Mouse (Mus musculus) forebrain, embryonic 15.5 days (tissue): ENCODE data around the gene Dgkd. TPM values are rescaled to one million over a fixed set of nuclear protein-coding genes. Genes with fewer than 3 reads are reported as not detected.

Experiments
- ATAC-seq: fragments of 200-750 bp; cut with Nextera tagmentation; replicated peaks from 2 replicates; pipeline ENCODE4 v1.8.0; 2017; ENCODE audit warnings: mild to moderate bottlenecking, moderate TSS enrichment, moderate library complexity
- H3K27ac ChIP-seq: fragments of 300-500 bp; sonication (generic); replicated peaks from 2 replicates; pipeline ENCODE4 v1.5.1; 2015; ENCODE audit warnings: mild to moderate bottlenecking, inconsistent platforms
- H3K27me3 ChIP-seq: fragments of 300-500 bp; sonication (generic); 2 replicates; pipeline ENCODE4 v1.6.1; 2015; ENCODE audit warnings: inconsistent platforms
- H3K36me3 ChIP-seq: fragments of 300-500 bp; sonication (generic); 2 replicates; pipeline ENCODE4 v1.6.1; 2015; ENCODE audit warnings: mild to moderate bottlenecking, inconsistent platforms
- H3K4me1 ChIP-seq: fragments of 300-500 bp; sonication (generic); 2 replicates; pipeline ENCODE4 v1.6.1; 2015; ENCODE audit warnings: inconsistent platforms
- H3K4me2 ChIP-seq: fragments of 300-500 bp; sonication (generic); replicated peaks from 2 replicates; pipeline ENCODE4 v1.6.1; 2015; ENCODE audit warnings: mild to moderate bottlenecking, inconsistent platforms
- H3K4me3 ChIP-seq: fragments of 300-500 bp; sonication (generic); 2 replicates; pipeline ENCODE4 v1.5.1; 2015; ENCODE audit warnings: mild to moderate bottlenecking, inconsistent platforms
- H3K9ac ChIP-seq: fragments of 300-500 bp; sonication (generic); replicated peaks from 2 replicates; pipeline ENCODE4 v1.6.1; 2015; ENCODE audit warnings: mild to moderate bottlenecking, inconsistent platforms
- H3K9me3 ChIP-seq: fragments of 300-500 bp; sonication (generic); 2 replicates; pipeline ENCODE4 v1.6.1; 2016; ENCODE audit warnings: inconsistent platforms
- WGBS: fragments of 180-500 bp; shearing (Covaris S2); methylation state at CpG from one replicate; pipeline ENCODE4 v1.1.7; 2015; ENCODE audit warnings: mixed read lengths; 5-methylcytosine and 5-hydroxymethylcytosine counted together
- polyA plus RNA-seq: library from polyadenylated mRNA; unstranded; fragments of >200 nt; fragmentation: Nextera tagmentation; extraction: Ambion mirVana; gene quantifications from 2 replicates; pipeline ENCODE4 v1.2.1, GENCODE M21; 2015

Gene Dgkd
- polyA plus RNA-seq, 1 experiment from 2014 or later = 50.2 TPM

DNA sequence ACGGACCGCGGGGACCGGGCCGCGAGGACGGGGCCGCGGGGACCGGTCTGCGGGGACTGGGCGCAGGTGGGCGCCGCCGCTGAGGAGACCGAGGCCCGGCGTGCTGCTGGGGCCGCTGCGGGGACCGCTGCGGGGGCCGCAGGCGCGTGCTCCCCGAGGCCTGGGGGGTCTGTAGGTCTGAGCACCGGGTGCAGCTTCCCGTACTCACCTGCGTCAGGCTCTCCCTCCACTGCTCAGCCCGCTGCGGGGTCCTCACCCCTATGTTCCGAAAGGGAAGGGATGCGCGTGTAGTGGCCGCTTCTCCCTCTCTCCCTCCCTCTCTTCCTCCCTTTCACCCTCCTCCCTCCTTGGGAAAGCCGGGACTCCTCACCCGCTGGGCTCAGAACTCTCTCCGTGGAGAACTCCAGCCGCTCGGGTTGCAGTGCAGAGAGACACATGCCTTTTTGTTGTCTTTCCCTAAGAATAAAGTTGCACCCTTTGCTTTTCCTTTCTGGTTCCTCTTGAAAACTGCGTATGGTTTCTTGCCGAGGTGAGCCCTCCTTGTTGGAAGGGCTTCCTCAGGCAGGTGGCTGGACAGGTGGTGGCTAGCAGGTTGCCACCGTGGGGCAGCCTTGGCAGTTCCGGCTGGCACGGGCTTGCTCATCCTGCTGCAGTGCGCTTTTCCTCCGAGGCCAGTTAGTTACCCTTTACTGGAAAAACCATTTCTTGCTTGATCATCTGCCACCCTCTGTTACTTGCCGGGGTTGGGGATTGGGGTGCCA lies 694 bp downstream of the Dgkd start:
- no peaks in the 10 kb centered on the region for H3K27me3 ChIP-seq
- H3K4me3 ChIP-seq = peak overlapping the region; percentile 78
- no peaks in the 10 kb centered on the region for H3K36me3 ChIP-seq
- H3K4me1 ChIP-seq = peaks cover 23% of the 10 kb centered on the region
- peak; percentile 57 for ATAC-seq
- peak overlapping the region; percentile 81 for H3K9ac ChIP-seq
- H3K9me3 ChIP-seq = no peaks in the 10 kb centered on the region
- WGBS = under 1% methylated on average over 47 of the region's 48 CpGs
- H3K4me2 ChIP-seq = peak overlapping the region; percentile 84
- peak overlapping the region; percentile 47 for H3K27ac ChIP-seq

DNA sequence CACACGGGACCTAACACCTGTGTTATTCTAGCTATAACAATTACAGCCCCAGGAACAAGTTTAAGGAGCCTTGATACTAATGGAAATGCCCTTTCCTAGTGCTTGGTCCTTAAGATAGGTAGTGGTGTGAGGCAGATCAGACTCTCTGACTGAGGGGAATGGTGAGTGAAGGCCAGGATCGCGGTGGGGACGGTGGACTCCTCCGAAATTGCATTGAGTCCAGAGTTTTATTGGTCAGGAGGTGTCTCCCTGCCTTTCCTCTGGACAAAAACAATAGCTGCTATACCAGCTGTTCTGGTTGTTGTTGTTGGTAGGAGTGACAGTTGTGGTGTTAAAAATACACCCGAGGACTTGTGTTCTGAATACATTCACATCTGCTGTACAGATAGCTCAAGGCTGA lies 1.3 kb downstream of the Dgkd start:
- 16% methylated on average over 6 of the region's 6 CpGs for WGBS
- peak overlapping the region; percentile 81 for H3K9ac ChIP-seq
- H3K4me2 ChIP-seq = peak overlapping the region; percentile 84
- H3K27me3 ChIP-seq = no peaks in the 10 kb centered on the region
- H3K36me3 ChIP-seq = no peaks in the 10 kb centered on the region
- H3K4me1 ChIP-seq = peaks cover 23% of the 10 kb centered on the region
- no peak for ATAC-seq
- H3K9me3 ChIP-seq = no peaks in the 10 kb centered on the region
- H3K27ac ChIP-seq = no peak overlapping the region
- H3K4me3 ChIP-seq = peak overlapping the region; percentile 78

DNA sequence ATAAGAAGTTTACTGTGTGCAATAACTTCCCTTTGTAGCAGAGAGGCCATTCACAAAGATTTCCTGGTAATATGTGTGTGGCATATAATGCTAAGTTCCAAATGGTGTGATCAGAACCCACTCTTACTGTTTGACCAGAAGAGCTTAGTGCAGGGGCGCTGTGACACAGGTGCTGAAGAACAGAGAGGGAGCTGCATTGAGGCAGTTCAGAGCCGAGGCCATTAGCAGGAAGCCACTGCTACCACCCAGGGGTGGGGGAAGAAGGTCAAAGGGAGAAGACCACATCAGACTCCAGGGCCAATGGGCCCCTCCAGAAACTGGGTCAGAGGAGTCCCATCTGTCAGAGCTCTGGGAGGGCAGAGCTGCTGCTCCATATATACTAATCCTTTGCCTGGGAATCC lies 1.8 kb downstream of the Dgkd start:
- H3K27me3 ChIP-seq = no peaks in the 10 kb centered on the region
- H3K36me3 ChIP-seq = no peaks in the 10 kb centered on the region
- H3K9me3 ChIP-seq = no peaks in the 10 kb centered on the region
- 24% methylated on average over 2 of the region's 2 CpGs for WGBS
- no peak overlapping the region for H3K9ac ChIP-seq
- peak overlapping the region; percentile 84 for H3K4me2 ChIP-seq
- ATAC-seq = no peak
- no peak overlapping the region; the same call in 1 of the 2 replicates for H3K4me3 ChIP-seq
- H3K4me1 ChIP-seq = peaks cover 23% of the 10 kb centered on the region
- H3K27ac ChIP-seq = no peak overlapping the region

DNA sequence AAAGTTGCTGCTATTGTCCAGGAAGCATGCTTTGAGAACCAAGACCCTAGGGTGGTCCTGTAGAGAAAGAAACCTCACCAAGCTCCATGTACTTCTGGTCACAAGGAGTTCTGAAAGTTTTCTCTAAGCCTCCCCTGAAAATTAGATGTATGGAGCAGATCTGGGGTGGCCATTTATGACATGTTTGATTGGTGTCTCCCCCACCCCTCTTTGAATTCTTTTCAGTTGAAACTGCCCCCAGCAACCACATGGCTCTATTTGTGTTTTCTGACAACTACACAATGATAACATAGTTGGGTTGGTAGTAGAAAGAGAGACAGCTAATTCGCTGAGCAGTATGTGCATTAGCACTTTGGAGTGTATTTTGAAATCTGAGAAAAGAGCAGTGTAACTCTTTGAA lies 2.4 kb downstream of the Dgkd start:
- Histone ChIP-seq H3K9me3 (no peaks in the 10 kb centered on the region), H3K27me3 (no peaks in the 10 kb centered on the region), H3K4me1 (peaks cover 23% of the 10 kb centered on the region), H3K27ac (no peak overlapping the region), H3K4me2 (no peak overlapping the region), H3K36me3 (no peaks in the 10 kb centered on the region), H3K9ac (no peak overlapping the region), H3K4me3 (no peak overlapping the region)
- ATAC-seq = no peak
- 79% methylated on average over 1 of the region's 1 CpGs for WGBS

DNA sequence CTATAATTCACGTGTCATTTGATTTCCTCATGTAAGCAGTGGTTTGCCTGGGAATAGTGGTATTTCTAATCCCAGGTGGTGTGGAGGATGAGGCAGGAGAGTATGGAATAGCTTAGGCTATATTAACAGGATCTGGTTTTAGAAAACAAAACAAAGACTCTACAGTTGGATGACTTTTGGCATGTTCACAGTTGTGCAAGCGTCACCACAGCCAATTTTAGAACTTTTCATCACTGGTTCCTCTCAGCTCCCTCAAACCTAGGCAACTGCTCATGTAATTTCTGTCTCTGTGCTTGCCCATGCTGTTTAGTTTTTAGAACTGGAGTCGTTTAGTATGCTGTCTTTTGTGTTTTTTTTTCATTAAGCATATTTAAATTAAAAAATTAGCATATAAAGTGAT lies 3.7 kb downstream of the Dgkd start:
- H3K4me1 ChIP-seq = peaks cover 23% of the 10 kb centered on the region
- ATAC-seq = no peak
- no peaks in the 10 kb centered on the region for H3K27me3 ChIP-seq
- no peak overlapping the region for H3K4me3 ChIP-seq
- H3K4me2 ChIP-seq = no peak overlapping the region
- H3K36me3 ChIP-seq = no peaks in the 10 kb centered on the region
- H3K9ac ChIP-seq = no peak overlapping the region
- no peak overlapping the region for H3K27ac ChIP-seq
- H3K9me3 ChIP-seq = no peaks in the 10 kb centered on the region
- 74% methylated on average over 3 of the region's 3 CpGs for whole genome bisulfite sequencing

DNA sequence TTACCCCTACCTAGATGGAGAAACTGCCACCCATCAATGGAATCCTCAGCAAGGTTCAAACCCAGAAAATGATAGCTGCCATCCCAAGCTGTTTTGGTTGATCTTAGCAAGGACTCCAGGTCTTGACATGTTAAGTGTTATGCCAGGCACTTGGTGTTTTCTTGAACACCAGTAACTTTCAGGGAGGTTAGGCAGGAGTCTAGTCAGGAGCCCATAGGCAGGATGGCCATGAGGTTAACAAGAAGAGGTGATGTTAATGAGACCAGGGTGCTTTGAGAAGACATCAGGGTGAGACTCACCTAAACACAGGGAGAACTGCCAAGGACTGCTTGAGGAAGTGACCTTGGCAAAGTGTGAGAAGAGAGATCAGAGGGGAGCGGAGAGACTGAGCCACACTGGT lies 4.9 kb downstream of the Dgkd start:
- no peak overlapping the region for H3K9ac ChIP-seq

DNA sequence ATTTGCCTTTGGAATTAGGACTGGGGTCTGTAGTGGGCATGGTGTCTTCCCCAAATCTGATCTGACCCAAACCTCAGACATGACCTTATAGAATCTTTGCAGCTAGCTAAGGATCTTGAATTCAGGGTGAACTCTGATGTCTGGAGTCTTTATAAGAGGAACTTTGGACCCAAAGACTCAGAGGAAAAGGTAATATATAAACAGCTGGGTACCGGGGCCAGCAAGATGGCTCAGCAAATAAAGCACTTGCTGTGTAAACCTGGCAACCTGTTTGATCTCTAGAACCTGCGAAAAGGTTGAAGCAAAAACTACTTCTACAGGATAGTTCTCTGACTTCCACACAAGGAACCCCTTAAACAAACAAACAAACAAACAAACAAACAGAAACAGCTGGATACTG lies 5.4 kb downstream of the Dgkd start:
- Histone ChIP-seq H3K9me3 (no peaks in the 10 kb centered on the region), H3K27me3 (no peaks in the 10 kb centered on the region), H3K4me1 (peaks cover 18% of the 10 kb centered on the region), H3K4me2 (no peak overlapping the region), H3K36me3 (no peaks in the 10 kb centered on the region), H3K9ac (no peak overlapping the region), H3K4me3 (no peak overlapping the region), H3K27ac (no peak overlapping the region)
- 90% methylated on average over 2 of the region's 2 CpGs for WGBS
- ATAC-seq = no peak

More for the DNA sequence above, 4.9 kb downstream of the Dgkd start:
- Histone ChIP-seq H3K36me3 (no peaks in the 10 kb centered on the region), H3K27ac (no peak overlapping the region), H3K27me3 (no peaks in the 10 kb centered on the region), H3K4me2 (no peak overlapping the region), H3K4me3 (no peak overlapping the region), H3K9me3 (no peaks in the 10 kb centered on the region), H3K4me1 (peaks cover 18% of the 10 kb centered on the region)
- no peak for ATAC-seq
- 100% methylated on average over 1 of the region's 1 CpGs for WGBS

DNA sequence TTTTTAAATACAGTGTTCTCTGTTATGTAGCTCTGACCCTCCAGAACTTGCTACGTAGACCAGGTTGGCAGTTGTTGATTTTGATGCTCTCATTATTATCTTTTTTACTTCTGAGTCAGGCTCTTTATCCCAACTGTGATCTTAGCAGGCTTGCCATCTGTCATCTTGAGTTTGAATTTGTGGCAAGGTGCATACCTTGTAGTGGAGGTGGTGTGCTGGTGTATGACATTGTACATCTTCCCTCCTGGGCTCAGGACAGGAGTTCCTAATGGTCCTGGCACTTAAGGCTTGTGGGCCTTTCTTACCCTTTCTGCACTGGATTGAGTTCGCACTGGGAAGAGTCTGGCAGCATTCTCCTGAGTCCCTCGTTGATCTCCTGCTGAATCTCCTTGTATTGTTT lies 10.5 kb downstream of the Dgkd start:
- Histone ChIP-seq H3K27me3 (no peaks in the 10 kb centered on the region), H3K4me3 (no peak overlapping the region), H3K9me3 (no peaks in the 10 kb centered on the region), H3K36me3 (no peaks in the 10 kb centered on the region), H3K4me1 (no peaks in the 10 kb centered on the region), H3K27ac (no peak overlapping the region), H3K9ac (no peak overlapping the region), H3K4me2 (no peak overlapping the region)
- WGBS = 67% methylated on average over 3 of the region's 3 CpGs
- no peak for ATAC-seq

DNA sequence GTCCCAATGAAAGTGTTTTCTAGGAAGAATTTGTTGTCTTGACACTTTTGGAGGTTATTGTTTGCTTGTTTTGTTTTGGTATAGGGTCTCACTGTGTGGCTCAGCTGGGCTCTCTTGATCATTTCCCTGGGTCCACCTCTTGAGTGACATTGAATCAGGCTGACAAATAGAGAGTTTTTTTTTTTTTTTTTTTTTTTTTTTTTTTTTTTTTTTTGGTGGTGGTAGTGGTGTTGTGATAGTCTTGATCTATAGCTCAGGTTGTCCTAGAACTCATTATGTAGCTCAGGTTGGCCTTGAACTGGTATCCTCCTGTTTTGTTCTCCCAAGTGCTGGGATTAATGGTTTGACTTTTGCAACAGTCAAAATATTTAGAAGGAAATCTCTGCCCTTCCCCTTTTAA lies 11.8 kb downstream of the Dgkd start:
- H3K4me3 ChIP-seq = no peak overlapping the region
- no peaks in the 10 kb centered on the region for H3K9me3 ChIP-seq
- H3K36me3 ChIP-seq = no peaks in the 10 kb centered on the region
- no peak overlapping the region for H3K27ac ChIP-seq
- no peaks in the 10 kb centered on the region for H3K27me3 ChIP-seq
- H3K9ac ChIP-seq = no peak overlapping the region
- ATAC-seq = no peak
- no peaks in the 10 kb centered on the region for H3K4me1 ChIP-seq
- H3K4me2 ChIP-seq = no peak overlapping the region

DNA sequence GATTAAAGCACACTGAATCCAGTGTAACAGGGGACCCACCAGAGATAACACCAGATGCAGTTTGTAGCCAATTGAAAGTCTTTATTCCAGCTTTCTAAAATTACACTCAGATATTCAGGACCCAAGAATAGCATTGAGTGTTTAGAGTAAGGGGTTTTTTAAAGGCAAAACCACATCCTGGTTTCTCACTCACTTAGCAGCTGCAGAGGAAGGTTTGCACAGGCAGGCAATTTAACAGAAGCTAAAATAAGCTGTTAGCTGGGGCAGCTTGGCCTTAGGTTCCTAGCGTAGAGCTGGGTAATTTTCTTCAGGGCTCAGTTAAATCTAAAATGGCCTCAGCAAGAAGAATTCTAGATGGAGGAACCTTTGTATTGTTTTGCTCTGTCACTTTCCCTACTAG lies 13.6 kb downstream of the Dgkd start:
- WGBS = 88% methylated on average over 1 of the region's 1 CpGs

DNA sequence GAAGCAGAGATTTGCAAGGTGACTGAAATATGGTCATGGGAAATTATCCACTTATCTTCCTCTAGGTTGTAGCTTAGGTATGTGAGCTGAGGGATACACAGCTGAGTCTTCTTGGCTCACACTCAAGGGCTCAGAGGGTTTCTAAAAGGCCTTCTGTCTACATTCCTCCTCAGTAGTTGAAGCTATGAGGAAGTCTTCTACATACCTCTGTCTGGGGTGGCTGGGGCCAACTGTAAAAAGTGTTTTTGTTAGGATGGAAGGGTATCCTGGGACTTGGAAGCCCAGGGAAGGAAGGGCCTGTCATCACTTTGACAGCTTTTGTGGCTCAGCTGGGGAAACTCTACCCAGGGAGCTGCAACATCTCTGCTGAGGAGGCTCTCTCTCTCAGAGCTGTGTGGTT lies 18.5 kb downstream of the Dgkd start:
- no peak overlapping the region for H3K4me3 ChIP-seq

More for the DNA sequence above, 13.6 kb downstream of the Dgkd start:
- Histone ChIP-seq H3K27me3 (no peaks in the 10 kb centered on the region), H3K9me3 (no peaks in the 10 kb centered on the region), H3K4me2 (no peak overlapping the region), H3K4me3 (no peak overlapping the region), H3K4me1 (no peaks in the 10 kb centered on the region), H3K36me3 (no peaks in the 10 kb centered on the region), H3K27ac (no peak overlapping the region), H3K9ac (no peak overlapping the region)
- no peak for ATAC-seq

DNA sequence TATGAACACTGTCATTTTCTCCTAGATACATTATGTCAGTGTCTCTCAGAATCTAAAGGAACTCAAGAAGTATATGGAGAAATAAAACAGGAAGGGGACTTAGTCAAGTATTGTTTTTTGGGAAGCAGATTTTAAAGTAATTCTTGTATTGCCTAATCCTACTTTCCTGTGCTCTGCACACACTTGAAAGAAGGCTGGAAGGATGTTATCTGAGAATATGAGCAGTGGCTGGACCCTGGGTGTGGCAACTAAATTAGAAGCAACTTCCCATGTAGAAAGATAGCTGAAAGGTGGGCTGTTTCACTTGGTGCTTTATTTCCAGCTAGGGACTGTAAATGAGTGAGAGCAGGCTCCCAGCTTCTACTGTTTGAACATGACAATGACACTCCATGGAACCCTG lies 20.0 kb downstream of the Dgkd start:
- H3K9ac ChIP-seq = no peak overlapping the region
- peaks cover 4% of the 10 kb centered on the region; the same call in 1 of the 2 replicates for H3K4me1 ChIP-seq
- H3K4me3 ChIP-seq = no peak overlapping the region
- H3K4me2 ChIP-seq = no peak overlapping the region
- H3K27me3 ChIP-seq = no peaks in the 10 kb centered on the region
- H3K36me3 ChIP-seq = no peaks in the 10 kb centered on the region
- no peak overlapping the region for H3K27ac ChIP-seq
- no peak for ATAC-seq
- no peaks in the 10 kb centered on the region for H3K9me3 ChIP-seq

More for the DNA sequence above, 18.5 kb downstream of the Dgkd start:
- no peak for ATAC-seq
- no peaks in the 10 kb centered on the region for H3K36me3 ChIP-seq
- H3K4me1 ChIP-seq = no peaks in the 10 kb centered on the region
- H3K4me2 ChIP-seq = no peak overlapping the region
- H3K27ac ChIP-seq = no peak overlapping the region
- no peaks in the 10 kb centered on the region for H3K9me3 ChIP-seq
- no peak overlapping the region for H3K9ac ChIP-seq
- H3K27me3 ChIP-seq = no peaks in the 10 kb centered on the region

DNA sequence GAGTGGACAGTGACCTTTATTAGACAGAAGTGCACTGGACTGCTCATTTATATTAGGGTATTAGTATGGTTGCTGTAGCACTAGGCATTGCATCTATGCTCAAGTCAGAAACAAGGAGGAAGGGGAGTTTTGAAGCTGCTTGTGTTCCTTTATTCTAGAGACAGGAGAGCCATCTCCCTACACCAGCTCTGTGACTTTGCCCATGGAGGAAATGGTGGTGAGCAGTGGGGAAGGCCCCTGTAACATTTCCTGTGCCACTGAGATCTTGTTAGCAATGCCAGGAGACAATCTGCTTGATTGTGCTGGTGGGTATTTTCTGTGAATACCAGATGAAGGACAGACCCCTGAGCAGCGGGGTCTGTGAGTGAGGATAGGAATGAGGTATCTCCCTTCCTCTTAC lies 23.0 kb downstream of the Dgkd start:
- WGBS = 84% methylated on average over 1 of the region's 1 CpGs
- no peak overlapping the region for H3K27ac ChIP-seq
- H3K4me3 ChIP-seq = no peak overlapping the region
- no peaks in the 10 kb centered on the region for H3K9me3 ChIP-seq
- no peak overlapping the region for H3K9ac ChIP-seq
- H3K4me1 ChIP-seq = peaks cover 24% of the 10 kb centered on the region
- no peak overlapping the region for H3K4me2 ChIP-seq
- H3K27me3 ChIP-seq = no peaks in the 10 kb centered on the region
- H3K36me3 ChIP-seq = no peaks in the 10 kb centered on the region
- ATAC-seq = no peak
